Mouse (Mus musculus) B cell, adult 2 months (primary cell): ENCODE measurements at regions not wholly inside any gene's neighbourhood (a gene's known extent, or its start where the extent isn't known, plus 50 kb on each side); places are given as distances from the start of the nearest gene placed in this dataset.
A peak's percentile ranks its signal among the peaks of the same experiment; 100 is the strongest.
"Not testable (repeated sequence)": the region's sequence is repeated elsewhere in the genome, so short reads cannot be mapped to it uniquely, and the experiment has no call there.

ENCODE experiments used
- DNase-seq, 2 experiments: peaks; one replicate each; pipeline ENCODE4 v3.0.0; 2022

DNA sequence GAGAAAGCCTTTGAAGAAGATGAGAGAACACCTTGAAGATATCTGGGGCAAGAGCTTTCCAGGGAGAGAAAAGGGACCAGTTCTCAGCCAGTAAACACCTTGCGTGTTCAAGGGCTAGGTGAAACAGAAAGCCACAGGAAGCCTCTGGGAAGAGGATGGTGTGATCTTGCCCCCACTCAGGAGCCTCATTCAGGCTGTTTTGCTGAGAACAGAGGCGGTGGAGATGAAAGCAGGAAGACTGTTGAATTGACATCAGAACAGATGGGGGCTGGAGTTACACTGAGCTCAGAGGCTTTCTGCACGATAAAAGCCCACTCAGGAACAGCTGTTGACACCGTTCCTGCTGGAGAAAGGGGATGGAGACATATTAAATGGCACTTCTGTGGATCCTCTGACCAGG lies 262.5 kb downstream of the Dad1 start:
- no peak for DNase-seq

DNA sequence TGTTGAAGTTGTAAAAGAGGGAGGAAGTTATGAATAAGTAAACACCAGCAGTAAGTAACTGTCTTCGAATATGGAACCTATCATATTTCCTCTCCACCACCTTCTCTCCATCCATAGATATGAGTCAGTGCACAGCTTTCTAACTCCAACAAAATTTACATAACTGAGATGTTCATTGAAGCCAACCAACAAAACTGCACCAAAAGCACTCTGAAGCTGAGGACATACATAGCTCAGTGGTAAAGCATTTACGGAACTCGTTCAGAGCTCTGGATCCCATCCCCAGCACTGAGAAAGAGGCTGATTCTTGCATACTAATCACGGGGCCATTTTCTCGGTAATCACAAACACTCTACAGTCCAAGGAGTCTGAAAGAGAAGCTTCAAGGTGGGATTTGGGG lies 273.1 kb downstream of the Dad1 start:
- DNase-seq = no peak

DNA sequence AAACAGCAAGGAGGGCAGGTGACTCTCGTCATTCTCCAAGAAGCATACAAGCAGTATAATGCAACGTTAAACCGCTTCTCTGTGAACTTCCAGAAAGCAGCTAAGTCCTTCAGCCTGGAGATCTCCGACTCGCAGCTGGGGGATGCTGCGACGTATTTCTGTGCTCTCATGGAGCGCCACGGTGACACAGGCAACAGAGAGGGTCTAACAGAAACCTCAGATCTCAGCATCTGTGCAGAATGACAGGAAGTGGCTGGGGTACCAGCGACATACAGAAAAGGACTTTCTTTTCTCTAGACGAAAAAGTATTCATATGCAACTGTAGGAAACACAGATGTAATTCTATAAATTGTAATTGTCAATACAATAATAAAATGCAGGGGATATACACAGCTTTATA lies 292.5 kb downstream of the Dad1 start:
- not testable (repeated sequence) for DNase-seq

DNA sequence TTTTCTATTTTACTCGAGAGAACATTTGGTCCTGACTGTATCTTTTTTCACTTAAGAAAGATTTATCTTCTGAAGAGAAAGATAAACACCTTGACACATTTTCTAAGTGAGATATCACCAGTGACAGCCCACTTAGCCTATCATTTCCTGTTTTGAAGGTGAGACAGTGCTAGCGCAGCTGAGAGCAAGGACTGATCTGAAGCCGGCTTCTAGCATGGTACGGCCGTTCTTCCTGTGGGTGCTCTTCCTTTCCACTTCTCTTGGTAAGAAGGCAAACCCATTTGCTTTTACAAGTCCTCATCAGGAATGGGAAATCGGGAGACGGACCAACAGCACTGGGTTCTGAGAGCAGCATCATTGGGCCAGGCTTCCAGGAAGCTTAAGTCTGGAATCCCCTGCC lies 293.1 kb downstream of the Dad1 start:
- DNase-seq = no peak

DNA sequence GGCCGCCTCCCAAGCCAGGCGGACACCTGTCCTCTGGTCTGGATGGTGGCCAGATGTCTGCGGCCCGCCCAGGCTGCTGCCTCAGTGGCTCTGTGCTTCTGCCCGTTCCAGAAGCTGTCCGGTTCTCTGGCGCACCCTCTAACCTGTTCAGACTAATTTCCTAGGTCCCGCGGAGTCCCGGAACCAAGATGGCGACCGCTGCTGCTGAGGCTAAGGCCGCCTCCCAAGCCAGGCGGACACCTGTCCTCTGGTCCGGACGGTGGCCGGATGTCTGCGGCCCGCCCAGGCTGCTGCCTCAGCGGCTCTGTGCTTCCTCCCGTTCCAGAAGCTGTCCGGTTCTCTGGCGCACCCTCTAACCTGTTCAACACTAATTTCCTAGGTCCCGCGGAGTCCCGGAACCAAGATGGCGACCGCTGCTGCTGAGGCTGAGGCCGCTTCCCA lies 318.1 kb downstream of the Dad1 start:
- DNase-seq = peak; percentile 63 to 64

DNA sequence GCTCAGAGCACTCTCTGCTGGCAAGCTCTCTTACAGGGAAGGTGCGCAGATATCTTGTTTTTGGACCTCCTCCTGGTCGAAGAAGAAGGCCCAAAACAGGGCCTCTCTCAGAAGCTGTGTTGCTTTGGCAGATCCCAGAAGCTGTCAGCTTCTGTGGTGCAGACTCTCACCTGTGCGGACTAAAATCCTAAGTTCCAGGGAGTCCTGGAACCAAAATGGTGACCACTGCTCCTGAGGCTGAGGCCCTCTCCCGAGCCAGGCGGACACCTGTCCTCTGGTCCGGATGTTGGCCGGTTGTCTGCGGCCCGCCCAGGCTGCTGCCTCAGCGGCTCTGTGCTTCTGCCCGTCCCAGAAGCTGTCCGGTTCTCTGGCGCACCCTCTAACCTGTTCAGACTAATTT lies 318.6 kb downstream of the Dad1 start:
- DNase-seq = peak; percentile 54 to 55

DNA sequence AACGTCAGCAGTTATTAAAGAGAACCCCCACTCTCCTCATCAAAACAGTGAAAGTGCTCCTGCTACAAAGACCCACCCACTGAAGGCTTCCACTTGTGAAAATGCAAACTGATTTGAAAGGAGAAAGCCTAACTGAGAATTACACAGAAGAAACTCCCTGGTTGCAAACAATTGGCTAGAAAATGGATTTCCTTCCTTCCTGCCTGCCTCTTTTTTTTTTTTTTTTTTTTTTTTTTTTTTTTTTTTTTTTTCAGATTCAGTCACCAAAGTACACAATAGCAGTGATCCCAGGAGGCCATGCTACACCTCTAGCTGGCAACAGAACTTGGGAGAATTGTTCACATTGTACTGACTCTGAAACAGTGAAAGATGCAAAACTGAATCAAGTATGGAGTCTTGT lies 343.0 kb downstream of the Dad1 start:
- DNase-seq = no peak

DNA sequence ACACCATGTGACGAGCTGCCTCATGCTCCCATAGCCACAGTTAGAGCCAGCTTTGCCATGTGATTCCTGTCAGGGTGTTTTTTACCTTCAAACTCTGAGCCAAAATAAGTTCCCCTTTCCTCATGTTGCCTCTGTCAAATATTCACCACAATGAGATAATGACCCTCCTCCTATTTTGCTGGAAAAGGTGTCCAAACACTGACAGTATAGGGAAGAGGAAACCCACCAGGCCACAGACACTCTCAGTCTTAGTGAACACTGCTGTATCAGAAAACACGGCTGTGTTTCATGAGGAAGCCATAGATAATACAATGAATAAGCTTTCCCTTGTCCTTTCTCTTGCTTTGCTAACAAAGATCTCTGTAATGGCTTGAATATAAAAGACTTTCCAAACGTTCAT lies 349.3 kb downstream of the Dad1 start:
- DNase-seq = no peak

DNA sequence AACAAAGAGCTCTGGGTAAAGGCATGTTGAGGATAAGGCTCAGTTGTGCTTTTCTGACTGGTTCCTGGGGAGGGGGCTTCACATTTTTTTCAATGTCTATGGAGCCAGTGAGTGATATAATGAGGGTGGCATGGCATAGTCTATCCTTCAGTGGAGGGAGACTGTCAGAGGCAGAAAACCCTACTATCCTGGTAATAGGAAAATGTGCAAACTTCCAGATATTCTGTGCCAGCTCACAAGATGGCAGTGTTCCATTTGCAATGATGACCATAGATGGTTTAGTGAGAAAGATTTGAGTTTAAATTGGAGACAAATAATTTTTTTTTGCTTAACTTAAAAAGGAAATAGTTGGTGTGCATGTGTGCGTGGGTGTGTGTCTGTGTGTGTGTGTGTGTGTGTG lies 352.8 kb downstream of the Dad1 start:
- DNase-seq = no peak

DNA sequence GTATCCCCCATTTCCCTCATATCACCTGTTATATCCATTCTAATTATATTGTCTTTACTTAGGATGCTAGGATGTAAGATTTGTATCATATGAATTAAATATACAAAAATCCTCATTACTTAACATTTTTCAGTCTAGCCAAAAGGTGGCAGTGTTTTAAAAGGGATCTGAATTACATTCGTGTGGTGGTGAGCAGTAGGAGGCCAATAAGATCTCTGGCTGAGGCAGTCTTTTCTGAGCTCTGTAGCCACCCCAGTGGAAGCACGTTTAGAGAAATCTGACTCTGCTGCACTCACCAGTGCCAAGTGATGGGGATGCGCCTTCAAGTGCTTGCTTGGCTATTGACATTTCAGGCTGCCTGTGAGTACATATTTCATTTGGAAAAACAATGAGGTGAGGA lies 372.6 kb downstream of the Dad1 start:
- DNase-seq = no peak

DNA sequence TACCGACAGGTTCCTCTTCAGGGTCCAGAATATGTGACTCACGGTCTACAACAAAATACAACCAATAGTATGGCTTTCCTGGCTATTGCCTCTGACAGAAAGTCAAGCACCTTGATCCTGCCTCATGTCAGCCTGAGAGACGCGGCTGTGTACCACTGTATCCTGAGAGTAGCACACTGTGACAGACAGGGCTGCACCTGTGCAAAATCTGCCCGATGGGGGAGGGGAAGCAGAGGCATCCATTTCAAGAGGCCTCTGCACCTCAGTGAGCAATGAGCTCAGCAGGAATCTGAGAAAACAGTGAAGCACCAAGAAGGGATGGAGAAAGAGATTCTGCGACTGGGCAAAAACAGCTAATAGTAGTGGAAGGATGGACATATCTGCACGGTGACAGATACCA lies 377.3 kb downstream of the Dad1 start:
- DNase-seq = no peak

DNA sequence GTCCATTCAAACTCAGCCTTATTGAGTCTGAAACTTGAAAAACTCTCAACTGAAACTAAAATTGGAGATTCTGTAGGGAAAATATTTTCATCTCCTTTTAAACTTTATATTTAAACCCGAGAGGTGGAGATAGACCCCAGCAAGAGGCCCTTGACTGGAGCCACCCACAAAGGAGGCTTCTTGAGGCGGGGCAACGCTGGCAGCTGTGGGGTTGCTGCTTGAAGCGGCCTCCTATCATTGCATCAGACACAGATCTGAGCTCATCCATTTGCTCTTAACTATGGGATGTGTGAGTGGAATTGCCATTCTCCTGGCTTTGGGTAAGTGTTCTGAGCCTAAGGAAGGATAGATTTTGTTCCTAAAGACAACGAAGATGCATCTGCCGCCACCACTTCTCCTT lies 378.2 kb downstream of the Dad1 start:
- no peak for DNase-seq

DNA sequence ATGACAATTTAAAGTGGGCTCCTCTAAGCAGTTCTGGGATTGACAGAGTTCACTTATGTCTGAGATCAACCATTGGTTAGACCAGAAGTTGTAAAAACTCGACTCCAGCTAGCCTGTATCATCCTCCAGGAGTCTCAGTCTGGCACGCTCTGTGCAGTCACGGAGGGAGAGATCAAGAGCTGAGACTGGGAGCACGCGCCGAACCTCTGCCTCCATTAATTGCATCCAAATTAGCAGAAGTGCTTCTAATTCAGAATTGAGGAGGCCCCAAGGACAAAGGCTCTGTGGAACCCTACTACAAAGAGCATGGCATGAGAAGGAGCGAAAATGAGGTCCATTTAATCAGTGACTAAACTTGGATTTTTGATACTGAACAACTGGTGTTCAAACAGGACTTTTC lies 406.9 kb downstream of the Dad1 start:
- no peak for DNase-seq

DNA sequence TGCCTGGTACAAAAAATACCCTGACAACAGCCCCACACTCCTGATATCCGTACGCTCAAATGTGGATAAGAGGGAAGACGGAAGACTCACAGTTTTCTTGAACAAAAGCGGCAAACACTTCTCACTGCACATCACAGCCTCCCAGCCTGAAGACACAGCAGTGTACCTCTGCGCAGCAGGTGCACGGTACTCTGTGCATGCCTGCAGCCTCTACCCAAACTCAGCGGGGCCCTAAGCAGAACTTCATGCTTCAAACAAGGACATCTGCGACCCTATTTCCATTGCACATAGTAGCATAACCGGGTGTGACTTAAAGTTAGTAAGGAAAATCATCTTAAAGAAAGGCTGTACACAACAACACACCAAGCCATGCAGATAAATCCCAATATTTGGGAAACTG lies 408.3 kb downstream of the Dad1 start:
- no peak for DNase-seq

DNA sequence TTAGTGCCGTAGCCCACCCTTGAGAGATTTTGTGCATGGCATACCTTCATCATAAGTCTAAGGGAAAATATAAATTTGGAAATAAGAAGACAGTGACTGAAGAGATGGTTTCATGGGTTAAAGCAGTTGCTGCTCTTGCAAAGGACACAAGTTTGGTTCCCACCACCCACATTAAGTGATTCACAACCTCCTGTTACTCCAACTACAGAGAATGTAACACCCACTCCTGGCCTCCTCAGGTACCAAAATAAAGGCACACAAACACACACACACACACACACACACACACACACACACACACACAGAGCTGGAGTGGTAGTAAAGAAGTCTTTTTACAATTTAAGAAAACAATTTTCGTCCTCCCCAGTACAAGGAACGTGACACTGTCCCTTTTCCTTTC lies 421.4 kb downstream of the Dad1 start:
- DNase-seq = no peak

DNA sequence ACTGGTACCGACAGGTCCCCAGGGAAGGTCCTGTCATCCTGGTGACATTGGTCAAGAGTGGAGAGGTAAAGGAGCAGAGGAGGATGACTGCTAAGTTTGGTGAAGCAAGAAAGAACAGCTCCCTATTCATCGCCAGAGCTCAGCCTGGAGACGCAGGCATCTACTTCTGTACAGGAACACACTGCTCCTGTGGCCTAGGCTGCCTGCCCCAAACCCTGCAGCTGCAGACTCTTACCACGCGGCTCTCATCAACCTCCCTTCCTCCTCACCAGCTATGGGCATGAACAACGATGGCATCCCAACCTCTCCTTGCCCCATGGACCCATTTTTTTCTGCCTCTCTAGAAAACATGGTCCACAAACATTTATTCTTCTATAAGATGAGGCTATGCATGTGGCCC lies 422.3 kb downstream of the Dad1 start:
- DNase-seq = no peak

DNA sequence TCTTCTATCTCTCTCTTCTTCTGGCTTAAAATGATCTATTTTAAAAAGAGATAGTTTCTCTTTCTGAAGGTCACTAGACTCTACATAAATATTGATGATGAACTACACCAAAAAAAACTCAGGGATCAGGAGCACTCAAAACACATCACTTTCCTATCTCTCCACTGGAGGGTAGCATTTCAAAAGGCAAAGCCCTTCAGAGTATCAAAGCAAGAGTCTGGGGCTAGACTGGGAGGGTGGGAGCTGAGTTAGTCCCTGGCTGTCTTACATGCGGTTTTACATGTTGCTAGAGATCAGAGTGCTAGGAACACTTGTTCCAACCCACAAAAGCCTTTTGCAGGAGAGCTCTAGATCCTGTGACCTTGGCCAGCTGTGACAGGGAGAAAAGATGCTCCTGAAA lies 423.2 kb downstream of the Dad1 start:
- no peak for DNase-seq

DNA sequence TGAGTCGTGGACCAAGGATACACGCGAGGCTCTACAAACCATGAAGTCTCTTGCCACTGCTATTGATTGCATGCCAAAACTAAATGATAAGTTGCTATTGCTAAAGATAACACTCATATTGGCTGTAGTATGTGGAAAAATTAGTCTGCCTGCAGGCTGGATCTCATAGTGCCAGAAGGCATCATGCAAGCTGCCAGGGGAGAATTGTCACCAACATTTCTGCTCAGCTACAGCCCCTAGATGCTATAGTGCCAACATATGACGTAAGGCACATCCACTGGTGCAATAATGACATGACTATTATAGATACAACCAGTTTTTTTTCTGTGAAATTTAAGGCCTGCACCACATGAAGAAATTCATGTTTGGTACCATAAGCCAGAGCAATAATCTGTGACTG lies 427.1 kb downstream of the Dad1 start:
- no peak for DNase-seq

DNA sequence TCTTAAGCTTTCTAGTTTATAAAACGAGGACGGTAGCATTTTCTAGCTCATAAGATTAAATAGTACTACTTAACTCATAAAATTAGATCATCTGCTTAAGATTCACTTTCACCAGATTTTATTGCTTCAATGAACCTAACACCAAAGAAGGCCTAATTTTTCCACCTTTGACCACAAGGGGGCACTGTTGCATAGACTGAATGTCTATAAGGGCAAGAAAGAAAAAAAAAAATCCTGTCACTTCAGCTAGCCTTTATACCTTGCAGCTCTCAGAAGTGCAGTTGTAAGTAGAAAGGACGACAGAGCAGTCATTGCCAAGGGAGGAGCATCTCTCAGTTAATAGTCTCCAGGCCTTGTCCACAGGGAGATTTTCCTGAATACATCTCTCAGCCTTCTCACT lies 447.7 kb downstream of the Dad1 start:
- DNase-seq = peak; percentile 78 to 80

DNA sequence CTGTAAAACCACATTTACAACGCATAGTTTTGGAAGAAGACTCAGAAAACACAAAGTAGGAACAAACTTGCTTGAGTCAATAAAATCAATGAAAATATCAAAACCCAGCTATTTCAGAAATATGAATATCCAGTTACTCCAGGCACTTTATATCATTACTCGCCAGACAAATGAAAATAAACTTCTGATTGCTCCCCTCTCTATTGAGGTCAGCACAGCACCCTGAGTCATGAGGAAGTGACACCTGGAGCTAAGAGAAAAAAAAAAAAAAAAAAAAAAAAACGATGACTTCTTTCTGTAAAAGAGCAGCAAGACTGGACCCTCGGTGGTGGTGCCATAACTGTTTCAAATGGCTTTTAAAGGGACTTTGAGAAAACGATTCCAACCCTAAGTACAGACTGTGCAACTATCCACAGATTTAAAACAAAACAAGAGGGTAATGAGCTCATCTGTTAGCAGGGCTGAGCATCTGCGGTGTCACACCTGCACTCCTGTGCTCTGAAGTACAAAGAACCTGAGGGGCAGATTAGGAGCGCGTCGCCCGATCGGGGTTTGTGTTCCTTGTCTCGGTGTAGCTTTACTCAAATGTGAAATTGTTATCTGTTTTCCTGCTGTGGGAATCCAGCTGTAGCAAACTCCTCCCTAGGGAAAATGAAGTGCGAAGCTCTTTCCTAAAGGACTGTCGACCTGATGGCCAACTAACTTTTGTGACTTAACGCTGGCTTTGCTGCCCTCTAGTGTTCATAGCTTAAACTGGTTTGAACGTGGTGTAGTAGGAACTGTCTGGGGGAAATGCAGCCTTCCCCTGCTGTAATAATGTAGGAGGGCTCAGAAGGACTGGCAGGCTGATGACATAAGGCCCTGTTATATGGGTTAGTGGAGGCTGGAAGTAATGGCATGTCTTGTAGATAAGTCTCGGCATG lies 449.9 kb downstream of the Dad1 start:
- DNase-seq = peak; percentile 53 to 54

DNA sequence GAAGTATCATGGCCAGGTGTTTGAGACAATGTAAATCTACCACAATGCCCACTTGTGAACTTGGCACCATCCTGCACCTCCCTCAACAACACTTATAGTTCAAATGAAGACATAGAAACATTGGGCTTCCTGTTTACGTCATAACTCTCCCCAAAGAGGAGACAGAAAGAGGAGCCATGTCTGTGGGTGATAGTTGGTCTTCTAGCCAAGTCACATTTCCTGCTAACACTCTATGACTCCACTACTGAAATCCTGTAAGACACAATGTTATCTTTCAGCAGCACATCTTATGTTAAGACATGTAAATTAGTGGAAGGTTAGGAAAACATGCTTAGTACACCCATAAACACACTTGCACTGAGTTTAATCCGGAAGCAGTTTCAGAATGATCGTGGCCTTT lies 451.4 kb downstream of the Dad1 start:
- DNase-seq = no peak

DNA sequence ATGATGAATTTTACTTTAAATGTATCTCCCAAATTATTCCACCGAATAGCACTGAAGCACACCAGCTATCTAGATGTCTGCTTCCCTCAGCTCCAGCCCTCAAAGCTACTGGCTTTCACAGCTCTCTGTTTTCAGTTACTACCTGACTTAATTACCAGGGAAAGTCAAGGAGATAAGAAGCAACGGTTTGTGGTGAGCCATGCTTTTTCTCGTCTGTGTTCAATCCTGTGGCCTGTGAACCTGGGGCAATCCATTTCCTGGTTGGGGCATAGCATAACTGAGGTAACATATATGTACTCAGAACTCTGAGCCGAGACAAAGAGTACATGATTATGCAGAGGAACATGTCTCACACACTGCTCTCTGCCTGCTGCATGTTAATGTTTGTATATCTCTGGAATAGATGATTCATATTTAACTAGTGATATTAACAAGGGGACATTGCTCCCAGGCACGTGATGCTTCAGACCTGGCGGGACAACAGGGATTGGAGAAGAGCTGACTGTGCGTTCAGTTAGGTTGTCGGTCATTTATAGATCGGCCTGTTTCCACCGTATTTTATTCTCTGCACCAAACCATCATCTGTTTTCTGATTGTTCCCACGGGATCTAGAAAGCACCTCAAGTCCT lies 453.3 kb downstream of the Dad1 start:
- DNase-seq = no peak

DNA sequence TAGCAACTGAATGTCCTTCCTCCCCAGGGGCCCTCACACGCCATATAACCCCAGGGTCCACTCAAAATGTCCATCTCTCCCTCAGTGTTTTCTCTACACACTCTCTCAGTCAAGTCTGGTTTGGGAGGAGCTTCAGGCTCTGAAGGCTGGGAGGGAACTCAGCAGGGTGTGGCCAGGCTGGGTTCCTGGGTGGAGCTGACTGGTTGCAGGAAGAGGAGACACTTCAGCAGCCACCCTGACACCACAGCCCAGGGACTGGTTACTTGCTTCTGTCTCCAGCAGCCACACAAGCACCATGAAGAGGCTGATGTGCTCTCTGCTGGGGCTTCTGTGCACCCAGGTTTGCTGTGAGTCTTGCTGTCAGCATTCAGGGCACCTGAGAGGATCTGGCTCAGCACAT lies 458.7 kb downstream of the Dad1 start:
- not testable (repeated sequence) for DNase-seq

DNA sequence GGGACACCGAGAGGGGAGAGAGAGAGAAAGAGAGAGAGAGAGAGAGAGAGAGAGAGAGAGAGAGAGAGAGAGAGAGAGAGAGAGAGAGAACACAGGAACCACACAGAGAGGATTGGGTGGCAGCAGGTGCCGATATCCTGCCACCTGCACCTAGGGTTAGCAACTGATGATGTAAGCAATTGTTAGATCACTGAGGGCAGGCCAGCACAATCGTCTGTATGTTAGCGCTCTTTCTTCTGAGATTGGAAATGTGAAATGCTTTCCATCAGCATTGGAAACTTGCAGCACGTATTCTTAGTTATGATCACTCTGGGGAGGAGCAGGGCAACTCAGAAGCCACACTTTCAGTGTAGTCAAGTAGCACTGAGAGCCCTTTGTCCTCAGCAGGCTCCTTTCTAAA lies 459.4 kb downstream of the Dad1 start:
- no peak for DNase-seq

DNA sequence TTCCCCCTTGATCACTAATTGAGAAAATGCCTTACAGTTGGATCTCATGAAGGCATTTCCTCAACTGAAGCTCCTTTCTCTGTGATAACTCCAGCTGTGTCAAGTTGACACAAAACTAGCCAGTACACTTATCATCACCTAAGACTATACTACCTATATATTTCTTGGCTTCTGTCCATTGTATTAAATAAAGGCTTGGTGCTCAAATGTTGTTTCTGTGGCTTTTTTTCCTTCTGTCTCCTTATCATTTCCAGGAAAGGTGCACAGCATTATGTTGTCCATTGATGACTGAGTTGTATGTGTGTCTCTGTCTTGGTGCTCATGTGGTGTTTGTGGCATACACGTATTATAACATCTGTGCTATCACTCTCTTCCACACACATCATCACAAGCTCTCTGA lies 461.5 kb downstream of the Dad1 start:
- DNase-seq = not testable (repeated sequence)
